Mouse (Mus musculus) G1E (cell line): Measurements from ENCODE around the gene Vps36. TPM values are rescaled to one million over a fixed set of nuclear protein-coding genes. Genes with fewer than 3 reads are reported as not detected.

Experiments
- ATAC-seq: 2 replicates; pipeline ENCODE4 v1.8.0; 2016; ENCODE audit warnings: mild to moderate bottlenecking; ENCODE audit not compliant: insufficient number of reproducible peaks, poor library complexity, low FRiP score, severe bottlenecking; ENCODE audit errors: extremely low read depth
- DNase-seq: peaks from one replicate; pipeline ENCODE4 v3.0.0; 2012; ENCODE audit warnings: low spot score
- H3K27me3 ChIP-seq: 2 replicates; pipeline ENCODE4 v1.6.1; 2012; ENCODE audit warnings: mild to moderate bottlenecking, low read length, inconsistent platforms; ENCODE audit not compliant: insufficient read depth
- H3K36me3 ChIP-seq: replicated peaks from 2 replicates; pipeline ENCODE3; 2012; ENCODE audit warnings: mild to moderate bottlenecking, inconsistent platforms
- H3K4me1 ChIP-seq: 2 replicates; pipeline ENCODE4 v1.6.1; 2012; ENCODE audit warnings: low read depth, low read length, inconsistent platforms, mixed read lengths; ENCODE audit not compliant: insufficient read depth
- H3K4me3 ChIP-seq: 2 replicates; pipeline ENCODE4 v1.5.1; 2012; ENCODE audit warnings: low read depth, mild to moderate bottlenecking, inconsistent platforms, low read length, moderate library complexity, mixed read lengths
- H3K9me3 ChIP-seq: replicated peaks from 2 replicates; pipeline ENCODE4 v1.6.1; 2012; ENCODE audit warnings: inconsistent platforms
- CTCF ChIP-seq: IDR thresholded peaks from 2 replicates; pipeline ENCODE4 v1.5.1; 2012; ENCODE audit warnings: low read depth, low read length, inconsistent platforms, mixed read lengths
- GATA1 ChIP-seq: IDR thresholded peaks from 2 replicates; pipeline ENCODE4 v1.6.1; 2012; ENCODE audit warnings: borderline replicate concordance, low read length, inconsistent platforms, mixed read lengths
- GATA2 ChIP-seq: IDR thresholded peaks from 2 replicates; pipeline ENCODE4 v1.6.1; 2012; ENCODE audit warnings: low read depth, low read length, inconsistent platforms, borderline replicate concordance
- POLR2AphosphoS5 ChIP-seq: IDR thresholded peaks from 2 replicates; pipeline ENCODE4 v1.6.1; 2012; ENCODE audit warnings: low read depth, low read length, inconsistent platforms; ENCODE audit not compliant: insufficient replicate concordance
- TAL1 ChIP-seq: conservative IDR thresholded peaks from 2 replicates; pipeline ENCODE4 v1.6.1; 2012; ENCODE audit warnings: low read depth, low read length, inconsistent platforms, mixed read lengths
- polyA plus RNA-seq: library from polyadenylated mRNA; stranded (reverse); fragments of >175 nt; gene quantifications from 2 replicates; pipeline ENCODE4 v1.2.3, GENCODE M21; 2012
- total RNA-seq, 2 experiments: library from RNA; stranded (forward) in 1 of 2; stranded (reverse) in 1 of 2; fragments of 200-1000 nt in 1 of 2; fragments of >200 nt in 1 of 2; fragmentation: Nextera tagmentation in 1 of 2; gene quantifications; 2 replicates each; pipeline ENCODE4 v1.2.3; 2014 to 2017

The Vps36 gene
- total and polyA plus RNA-seq, 3 experiments = 9.7 to 43.3 (median 41.1) TPM

DNA sequence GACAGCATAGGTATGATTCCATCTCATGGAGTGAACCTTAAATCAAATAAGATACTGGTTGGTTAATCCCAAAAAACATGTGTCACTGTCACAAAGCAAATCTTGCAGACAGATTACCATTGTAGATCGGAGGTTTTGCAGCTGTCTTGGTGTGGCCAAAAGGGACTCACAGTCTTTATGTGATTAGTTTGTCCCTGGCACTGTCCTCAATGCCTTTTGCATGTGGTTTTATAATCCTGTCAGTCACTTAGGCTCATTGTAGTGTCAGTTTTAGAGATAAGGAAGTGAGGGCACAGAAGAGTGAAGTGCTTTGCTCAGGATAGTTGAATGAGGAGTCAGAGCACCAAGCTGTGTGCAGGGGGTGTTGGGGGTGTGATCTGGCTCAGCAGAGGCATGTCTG, 53.1 kb downstream of the Vps36 start:
- H3K9me3 ChIP-seq = no peaks in the 10 kb centered on the region
- no peak for DNase-seq
- no peak overlapping the region for H3K4me3 ChIP-seq
- no peaks in the 10 kb centered on the region for H3K36me3 ChIP-seq
- peaks cover 16% of the 10 kb centered on the region for H3K27me3 ChIP-seq
- H3K4me1 ChIP-seq = no peaks in the 10 kb centered on the region
- TF ChIP-seq POLR2AphosphoS5 (no peak), GATA1 (no peak), CTCF (no peak), GATA2 (no peak), TAL1 (no peak)
- ATAC-seq = no peak

DNA sequence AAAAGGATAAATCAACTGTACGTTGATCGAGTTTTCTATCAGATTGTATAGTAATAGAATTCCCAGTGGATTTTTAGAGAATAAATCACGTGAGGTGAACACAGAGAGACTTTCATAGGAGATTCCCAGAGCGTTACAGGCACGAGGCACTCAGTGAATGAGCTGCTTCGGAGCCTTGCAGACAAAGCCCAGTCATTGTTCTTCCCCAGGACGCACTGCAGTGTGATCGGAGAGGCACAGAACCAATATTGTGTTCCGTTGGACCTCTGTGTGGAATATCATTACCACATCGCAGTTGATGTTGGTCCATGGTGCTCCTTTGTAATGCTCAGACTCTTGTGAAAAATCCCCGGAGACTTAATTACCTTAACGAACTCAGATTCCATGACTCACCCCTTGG, 55.3 kb downstream of the Vps36 start:
- no peaks in the 10 kb centered on the region for H3K9me3 ChIP-seq
- no peak overlapping the region for H3K4me3 ChIP-seq
- ATAC-seq (no peak), DNase-seq (no peak)
- H3K4me1 ChIP-seq = no peaks in the 10 kb centered on the region
- H3K36me3 ChIP-seq = no peaks in the 10 kb centered on the region
- TF ChIP-seq GATA2 (no peak), CTCF (no peak), TAL1 (no peak), GATA1 (no peak), POLR2AphosphoS5 (no peak)
- H3K27me3 ChIP-seq = peaks cover 17% of the 10 kb centered on the region

- TF ChIP-seq TAL1 (no peak), GATA1 (no peak), POLR2AphosphoS5 (no peak), GATA2 (no peak), CTCF (no peak)
- Histone ChIP-seq H3K4me1 (no peaks in the 10 kb centered on the region), H3K4me3 (no peak overlapping the region), H3K36me3 (no peaks in the 10 kb centered on the region), H3K27me3 (peaks cover 15% of the 10 kb centered on the region), H3K9me3 (no peaks in the 10 kb centered on the region)
- ATAC-seq (no peak), DNase-seq (no peak)
These were observed 56.5 kb downstream of the Vps36 start for GRCm38 (mm10) chr8:22249080-22249479.

DNA sequence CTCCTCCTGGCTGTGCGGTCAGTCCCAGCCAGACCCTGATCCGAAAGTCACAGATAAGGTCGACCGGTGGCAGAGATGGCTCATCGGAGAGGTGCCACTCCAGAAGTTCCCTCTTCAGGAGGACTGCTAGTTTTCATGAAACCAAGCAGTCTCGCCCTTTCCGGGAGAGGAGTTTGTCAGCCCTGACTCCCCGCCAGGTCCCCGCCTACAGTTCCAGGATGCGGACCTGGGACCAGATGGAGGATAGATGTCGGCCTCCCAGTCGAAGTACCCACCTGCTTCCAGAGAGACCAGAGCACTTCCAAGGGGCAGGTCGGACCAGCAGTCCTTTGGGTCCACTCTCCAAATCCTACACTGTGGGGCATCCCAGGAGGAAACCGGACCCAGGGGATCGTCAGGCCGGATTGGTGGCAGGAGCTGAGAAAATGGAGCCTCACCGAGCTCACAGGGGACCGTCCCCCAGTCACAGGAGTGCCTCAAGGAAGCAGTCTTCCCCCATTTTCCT, 66.4 kb downstream of the Vps36 start:
- no peak for ATAC-seq
- TF ChIP-seq POLR2AphosphoS5 = no peak
- no peak for DNase-seq
- peaks cover 9% of the 10 kb centered on the region for H3K9me3 ChIP-seq
- peaks cover 9% of the 10 kb centered on the region; the same call in 1 of the 2 replicates for H3K27me3 ChIP-seq
- H3K36me3 ChIP-seq = no peaks in the 10 kb centered on the region
- H3K4me1 ChIP-seq = no peaks in the 10 kb centered on the region
- H3K4me3 ChIP-seq = no peak overlapping the region

DNA sequence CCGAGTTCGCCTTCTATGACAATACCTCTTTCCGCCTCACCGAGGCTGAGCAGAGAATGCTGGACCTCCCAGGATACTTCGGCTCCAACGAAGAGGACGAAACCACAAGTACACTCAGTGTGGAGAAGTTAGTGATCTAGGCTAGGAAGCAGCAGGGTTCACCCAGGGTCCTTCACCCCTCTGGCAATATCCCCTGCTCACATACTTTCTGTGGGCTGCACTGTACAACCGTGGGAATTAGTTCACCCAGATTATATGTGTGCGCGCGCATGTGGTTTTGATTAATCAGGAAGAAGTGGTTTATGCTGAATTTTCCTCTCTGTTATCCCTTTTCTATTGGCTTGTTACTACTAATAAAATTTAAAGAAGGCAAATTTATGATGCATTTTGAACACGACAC, 66.9 kb downstream of the Vps36 start:
- DNase-seq (no peak), ATAC-seq (no peak)
- no peaks in the 10 kb centered on the region for H3K4me1 ChIP-seq
- no peak overlapping the region for H3K4me3 ChIP-seq
- TF ChIP-seq TAL1 = no peak
- TF ChIP-seq POLR2AphosphoS5 = no peak
- no peak for TF ChIP-seq GATA1
- TF ChIP-seq GATA2 = no peak
- TF ChIP-seq CTCF = no peak
- peaks cover 9% of the 10 kb centered on the region; the same call in 1 of the 2 replicates for H3K27me3 ChIP-seq
- no peaks in the 10 kb centered on the region for H3K36me3 ChIP-seq
- peaks cover 9% of the 10 kb centered on the region for H3K9me3 ChIP-seq

DNA sequence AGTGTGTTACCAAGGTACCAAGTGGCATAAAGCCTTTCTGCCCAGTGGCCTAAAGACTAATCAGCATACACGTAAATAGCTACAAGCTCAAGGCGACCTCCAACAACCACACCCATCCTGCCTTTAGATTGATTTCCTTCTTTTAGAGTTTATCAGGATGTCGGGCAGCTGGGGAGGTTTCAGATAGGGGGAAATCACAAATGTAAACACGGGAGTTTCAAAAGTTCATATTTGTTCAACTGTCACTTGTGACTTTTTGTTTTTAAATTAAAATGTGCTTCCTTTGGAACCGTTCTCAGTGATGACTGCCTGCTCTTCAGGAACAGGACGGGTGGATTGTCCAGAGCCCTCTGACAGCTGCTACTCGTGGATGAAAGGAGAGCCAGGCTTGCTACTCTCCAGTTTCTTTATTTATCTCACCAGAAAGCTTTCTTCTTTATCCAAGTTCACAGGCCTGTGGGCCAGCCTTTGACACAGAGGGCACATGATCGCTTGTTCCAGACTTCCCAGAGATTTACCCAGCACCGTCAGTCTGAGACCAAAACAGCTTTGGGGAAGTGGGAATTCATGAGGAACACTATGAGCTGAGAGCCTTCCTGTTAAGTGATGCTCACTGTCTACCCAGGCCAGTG, 67.6 kb downstream of the Vps36 start:
- H3K9me3 ChIP-seq = peaks cover 9% of the 10 kb centered on the region
- H3K27me3 ChIP-seq = peaks cover 9% of the 10 kb centered on the region; the same call in 1 of the 2 replicates
- no peak overlapping the region for H3K4me3 ChIP-seq
- H3K4me1 ChIP-seq = no peaks in the 10 kb centered on the region
- TF ChIP-seq POLR2AphosphoS5 (no peak), GATA1 (no peak), GATA2 (no peak), CTCF (no peak), TAL1 (no peak)
- DNase-seq = no peak
- ATAC-seq = no peak
- H3K36me3 ChIP-seq = no peaks in the 10 kb centered on the region
